Mouse (Mus musculus): ENCODE data around the gene Inpp5a.
A peak's percentile ranks its signal among the peaks of the same experiment; 100 is the strongest.

The Inpp5a gene

GRCm38 (mm10) chr7:139544706-139545625 lies 156.1 kb downstream of the Inpp5a start:
- peak; percentile 27 for DNase-seq

- DNase-seq: no peak
Measured at GRCm38 (mm10) chr7:139547325-139547724, 158.4 kb downstream of the Inpp5a start.

GRCm38 (mm10) chr7:139550086-139550783 lies 161.3 kb downstream of the Inpp5a start:
- no peak for DNase-seq

GRCm38 (mm10) chr7:139551519-139551918 lies 162.6 kb downstream of the Inpp5a start:
- no peak for DNase-seq

DNA sequence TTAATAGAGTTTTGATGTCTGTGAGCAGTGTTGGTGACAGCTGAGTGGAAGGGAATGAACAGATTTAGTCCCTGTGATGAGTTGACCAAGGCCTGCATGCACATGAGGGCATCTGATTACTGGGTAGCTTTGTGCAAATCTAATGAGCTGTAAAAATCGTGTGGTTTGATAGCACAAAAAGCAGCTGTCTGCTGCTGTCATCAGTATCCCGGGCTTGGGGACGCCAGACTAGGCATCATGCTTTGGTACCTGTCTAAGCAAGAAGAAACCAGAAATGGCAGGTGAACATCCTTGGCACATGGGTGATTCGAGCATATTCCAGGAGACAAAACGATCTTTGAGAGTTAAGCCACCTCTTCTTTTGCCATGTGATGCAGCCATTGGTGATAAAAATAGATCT lies 167.4 kb downstream of the Inpp5a start:
- no peak for DNase-seq

DNA sequence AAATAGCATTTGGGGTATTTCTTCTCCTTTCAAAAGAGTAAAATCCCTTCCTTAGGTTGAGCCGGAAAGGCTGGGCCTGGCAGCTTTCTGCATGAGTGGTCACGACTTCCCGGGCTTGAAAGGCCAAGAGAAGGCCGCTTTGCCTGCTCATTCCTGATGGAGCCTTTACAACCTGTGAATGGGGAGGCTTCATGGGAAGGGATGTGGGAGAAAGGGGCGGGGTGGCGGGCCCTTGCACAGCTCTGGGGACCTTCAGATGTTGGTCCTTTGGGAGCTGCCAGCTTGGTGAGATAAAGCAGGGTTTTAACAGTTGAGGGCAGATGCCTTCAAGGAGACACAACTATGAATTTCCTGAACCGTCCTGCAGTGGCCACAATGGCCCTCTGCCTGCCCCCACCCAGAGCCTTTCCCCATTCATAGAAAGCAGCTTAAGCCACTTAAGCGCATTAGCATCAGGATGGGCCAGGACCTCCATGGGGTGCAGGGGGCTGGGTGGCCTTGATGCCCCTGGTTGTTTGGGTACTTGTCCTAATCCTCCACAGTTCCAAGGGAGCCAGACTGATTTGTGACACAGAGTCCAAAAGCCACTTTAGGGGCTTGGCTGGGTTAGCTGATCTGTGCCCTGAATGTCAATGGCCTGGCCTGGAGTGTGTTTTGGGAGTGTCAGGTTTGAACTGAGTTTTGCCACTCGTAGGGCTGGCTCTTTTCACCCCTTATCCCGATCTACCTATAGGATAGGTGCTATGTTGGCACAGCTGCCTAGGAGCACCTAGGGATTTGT lies 168.0 kb downstream of the Inpp5a start:
- no peak for DNase-seq

DNA sequence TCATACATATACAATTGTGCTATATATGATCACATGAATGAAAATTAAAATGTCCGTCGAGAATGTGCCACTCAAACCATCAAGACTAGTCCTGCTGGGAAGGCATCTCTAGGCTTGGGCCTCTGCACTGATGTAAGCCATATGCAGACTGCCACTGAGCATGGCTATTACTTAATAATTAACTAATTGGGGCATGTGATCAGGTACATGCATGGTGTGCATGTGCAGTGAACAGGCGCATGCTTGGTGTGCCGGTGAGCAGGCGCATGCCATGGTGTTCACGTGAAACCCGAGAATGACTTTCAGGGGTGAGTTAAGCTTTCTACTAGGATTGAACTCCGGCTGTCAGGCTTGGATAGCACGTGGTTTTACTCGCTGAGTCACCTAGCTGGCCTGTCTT lies 170.8 kb downstream of the Inpp5a start:
- no peak for DNase-seq

- DNase-seq: no peak
Measured at GRCm38 (mm10) chr7:139563425-139563824, 174.5 kb downstream of the Inpp5a start.

DNA sequence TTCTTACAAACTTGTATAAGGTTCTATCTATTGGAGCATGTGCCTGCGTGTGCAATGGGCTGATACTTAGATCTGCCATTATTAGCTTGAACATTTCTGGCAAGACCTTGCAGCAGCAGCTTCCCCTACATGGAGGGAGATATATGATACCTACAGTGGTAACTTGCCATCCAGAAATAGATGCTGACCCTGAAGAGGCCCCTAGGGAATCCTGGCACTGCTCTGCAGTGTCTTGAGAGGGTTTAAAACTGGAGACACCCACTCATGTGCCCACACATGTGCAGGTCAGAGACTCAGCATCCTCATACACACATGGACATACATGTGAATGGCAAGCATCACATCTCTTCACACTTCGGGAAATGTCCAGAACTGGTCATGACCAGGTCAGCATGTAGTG lies 175.3 kb downstream of the Inpp5a start:
- no peak for DNase-seq

GRCm38 (mm10) chr7:139565998-139566397 lies 177.1 kb downstream of the Inpp5a start:
- no peak for DNase-seq

DNA sequence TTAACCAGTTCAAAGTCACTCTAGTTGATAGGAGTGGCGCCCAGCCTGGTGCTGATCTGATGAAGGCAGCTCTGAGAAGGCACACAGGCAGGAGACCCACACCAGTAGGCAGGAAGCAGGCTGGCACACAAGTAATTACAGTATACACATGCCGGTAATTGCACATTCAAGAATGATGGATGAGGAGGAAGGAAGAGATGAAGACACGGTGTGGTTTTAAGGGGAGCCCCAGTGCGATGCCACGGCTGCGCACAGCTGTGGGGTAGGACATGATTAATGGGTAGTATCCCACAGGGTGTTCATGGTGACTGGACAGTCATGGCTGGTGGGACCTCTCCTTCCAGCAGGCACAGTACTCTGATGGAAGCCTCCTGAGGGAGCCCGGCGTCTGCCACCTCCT lies 177.6 kb downstream of the Inpp5a start:
- no peak for DNase-seq

- DNase-seq: no peak
Measured at GRCm38 (mm10) chr7:139570788-139571187, 181.9 kb downstream of the Inpp5a start.

GRCm38 (mm10) chr7:139572665-139573064 lies 183.8 kb downstream of the Inpp5a start:
- DNase-seq: no peak

GRCm38 (mm10) chr7:139576064-139576686 lies 187.3 kb downstream of the Inpp5a start:
- no peak for DNase-seq

DNA sequence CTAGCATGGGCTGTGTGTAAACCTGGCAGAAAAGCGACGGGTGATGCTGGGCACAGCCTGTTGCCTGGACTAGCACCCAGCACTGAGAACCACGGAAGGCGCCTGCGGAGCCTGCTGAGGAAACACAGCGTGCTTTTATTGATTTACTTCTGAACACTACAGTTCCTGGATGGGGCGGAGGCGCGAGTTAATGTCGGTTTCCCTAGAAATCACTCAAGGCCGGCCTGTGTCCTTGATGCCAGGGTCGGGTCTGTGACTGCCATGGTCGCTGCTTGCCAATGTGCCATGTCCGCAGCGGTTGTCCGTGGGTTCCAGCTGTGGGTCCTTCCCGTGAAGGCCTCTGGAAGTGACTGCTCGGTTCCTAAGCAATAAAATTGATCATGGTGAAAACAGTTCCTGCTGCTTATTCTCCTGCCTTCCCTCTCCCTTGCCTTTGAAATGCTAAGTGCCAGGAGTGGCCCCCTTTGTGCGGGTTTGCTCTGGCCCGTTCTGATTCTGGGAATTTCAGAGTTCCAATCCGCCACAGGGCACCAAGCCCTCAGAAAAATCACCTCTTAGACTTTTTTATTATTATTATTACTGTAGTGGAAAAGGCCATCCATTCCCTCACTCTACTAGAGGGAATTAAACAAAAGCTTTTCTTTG lies 190.5 kb downstream of the Inpp5a start:
- no peak for DNase-seq

DNA sequence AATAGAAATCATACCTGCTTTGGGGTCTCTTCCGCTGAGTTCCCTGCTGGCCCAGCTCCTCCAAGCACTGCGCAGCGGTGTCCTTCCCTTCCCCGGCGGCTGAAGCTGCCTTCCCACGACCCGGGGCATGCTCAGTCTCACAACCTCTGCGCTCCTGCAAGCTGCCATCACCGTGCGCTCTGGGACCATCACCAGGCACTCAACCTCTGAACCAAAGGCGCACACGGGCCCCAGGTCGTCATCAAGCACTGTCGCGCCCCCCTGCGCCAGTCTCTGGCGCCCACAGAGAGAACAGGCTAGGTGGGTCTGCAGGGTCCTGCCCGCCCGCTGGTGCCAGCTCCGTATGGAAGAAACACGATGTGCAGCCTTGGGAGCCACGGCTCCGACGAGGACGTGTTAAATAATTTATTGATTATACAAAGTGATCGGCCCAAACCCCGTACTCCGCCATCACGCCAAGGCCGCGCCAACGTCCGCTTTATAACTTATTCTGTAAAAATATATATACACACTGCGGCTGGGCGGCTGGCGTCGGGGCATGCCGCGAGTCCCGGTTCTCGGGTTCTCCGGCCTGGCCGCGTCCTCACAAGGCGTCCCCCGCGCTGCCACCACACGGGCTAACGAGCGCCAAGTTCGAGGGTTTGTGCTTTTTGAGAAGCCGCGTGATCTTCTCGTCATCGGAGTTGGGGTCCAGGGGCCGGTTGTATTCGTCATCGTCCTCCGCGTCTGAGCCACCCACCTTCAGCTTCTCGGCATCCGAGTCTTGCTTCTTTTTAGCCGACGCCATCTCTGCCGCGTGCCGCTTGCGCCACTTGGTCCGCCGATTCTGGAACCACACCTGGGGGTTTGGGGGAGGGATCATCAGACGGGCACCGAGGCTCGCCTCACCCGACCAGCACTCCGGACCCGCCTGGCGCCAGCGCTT lies 192.2 kb downstream of the Inpp5a start:
- DNase-seq: no peak

GRCm38 (mm10) chr7:139581801-139582571 lies 193.1 kb downstream of the Inpp5a start:
- no peak for DNase-seq

- DNase-seq: no peak
Measured at GRCm38 (mm10) chr7:139582595-139582994, 193.7 kb downstream of the Inpp5a start, which contains the start of gene Nkx6-2. Nkx6-2 (minus strand) TSS chr7:139582797.

DNA sequence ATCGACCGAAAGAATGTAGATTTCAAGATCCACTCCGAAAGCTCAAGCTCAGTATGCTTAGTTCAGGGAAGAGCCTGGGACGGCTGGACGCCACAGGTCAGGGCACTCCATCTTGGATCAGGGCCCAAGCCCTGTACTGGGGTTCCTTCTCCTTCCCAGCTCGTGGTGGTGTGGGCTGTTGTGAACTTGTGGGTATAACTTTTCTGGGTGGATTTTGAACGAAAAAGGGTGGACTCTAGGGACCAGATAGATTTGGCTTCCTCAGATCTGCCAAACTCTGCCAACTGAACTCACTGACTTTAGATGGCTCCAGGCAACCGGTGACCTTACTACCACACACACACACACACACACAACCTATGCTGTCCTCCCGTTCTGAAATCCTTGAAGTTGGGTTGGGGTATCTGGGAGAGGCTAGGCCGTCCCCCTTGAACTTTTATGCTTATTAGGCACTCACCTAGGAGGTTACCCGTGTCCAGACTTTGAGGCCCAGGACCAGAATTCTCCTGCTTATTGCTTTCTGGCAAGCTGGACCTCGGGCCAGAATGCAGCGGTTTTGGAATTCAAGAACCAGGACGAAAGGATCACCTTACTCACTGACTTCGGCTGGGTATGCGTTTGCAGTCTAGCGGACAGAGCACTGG lies 194.3 kb downstream of the Inpp5a start:
- DNase-seq: no peak
